Mouse (Mus musculus) lung, postnatal 10 days (tissue): Measurements from ENCODE around the gene Tyw5.
A peak's percentile ranks its signal among the peaks of the same experiment; 100 is the strongest.

ENCODE experiments used
- DNase-seq: peaks from one replicate; pipeline ENCODE4 v3.0.0; 2021

The Tyw5 gene

DNA sequence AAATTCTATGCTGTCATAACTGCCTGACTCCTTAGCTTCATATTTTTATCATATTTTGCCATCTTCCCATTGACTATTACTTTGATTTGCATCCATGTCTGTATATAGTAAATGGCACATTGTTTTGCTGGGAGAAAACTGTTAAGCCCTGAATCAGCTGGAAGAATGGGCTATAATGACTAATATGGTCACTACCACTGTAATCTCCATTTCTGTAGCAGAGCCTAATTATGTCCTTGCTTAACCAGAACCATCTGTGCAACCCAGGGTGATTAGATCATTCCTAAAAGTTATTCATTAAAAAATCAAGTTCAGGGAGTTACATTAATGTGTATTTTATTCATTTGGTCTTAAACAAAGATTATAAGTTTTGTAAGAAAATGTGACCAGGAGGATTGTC is 20.4 kb downstream of the Tyw5 start:
- DNase-seq, result no peak

DNA sequence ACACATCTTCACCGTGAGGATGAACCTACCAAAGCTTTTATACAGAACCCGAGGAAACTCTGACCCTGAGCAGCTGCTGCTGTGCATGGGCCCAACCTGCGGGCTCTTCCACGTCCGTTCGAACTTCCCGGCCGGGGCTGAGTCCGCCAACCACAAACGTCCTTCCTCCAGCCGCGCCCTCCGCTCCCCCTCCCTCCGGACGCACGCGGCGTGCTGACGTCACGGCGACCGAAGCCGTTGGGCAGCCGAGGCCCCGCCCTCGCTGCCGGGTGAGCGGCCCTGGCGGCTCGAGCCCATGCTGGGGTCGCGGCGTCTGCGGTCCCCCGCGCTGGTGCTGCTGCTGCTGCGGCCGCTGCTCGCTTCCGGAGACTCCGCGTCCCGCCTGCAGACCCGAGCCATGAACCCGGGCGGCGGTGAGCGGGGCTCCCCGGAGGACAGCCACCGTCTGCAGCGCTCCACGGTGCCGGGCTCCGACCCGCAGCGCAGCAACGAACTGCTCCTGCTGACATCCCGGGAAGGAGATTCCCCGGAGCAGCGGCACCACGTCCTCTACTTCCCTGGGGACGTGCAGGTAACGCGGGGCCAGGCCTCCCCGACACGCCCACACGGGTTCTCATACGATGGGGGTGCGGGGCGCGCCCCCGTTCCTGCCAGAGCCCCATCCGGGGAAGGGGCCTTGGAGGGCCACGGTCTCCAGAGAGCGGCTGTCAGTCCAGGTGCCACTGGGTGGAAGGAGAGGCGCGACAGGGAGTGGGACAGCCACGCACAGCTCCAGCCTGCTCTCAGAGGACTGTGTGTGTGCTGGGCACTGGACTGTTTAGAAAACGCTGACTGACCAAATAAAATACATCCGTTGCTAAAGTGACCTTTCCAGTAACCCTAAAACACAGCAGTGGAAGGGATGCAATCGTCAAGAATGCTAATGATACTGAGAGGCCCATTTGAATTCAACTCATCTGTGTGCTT is 29.2 kb downstream of the Tyw5 start, which contains the start of gene 1700066M21Rik:
Gene 1700066M21Rik (plus strand): TSS at position 245 of the 966 bp plus-strand sequence.
- DNase-seq, result peak; percentile 96

DNA sequence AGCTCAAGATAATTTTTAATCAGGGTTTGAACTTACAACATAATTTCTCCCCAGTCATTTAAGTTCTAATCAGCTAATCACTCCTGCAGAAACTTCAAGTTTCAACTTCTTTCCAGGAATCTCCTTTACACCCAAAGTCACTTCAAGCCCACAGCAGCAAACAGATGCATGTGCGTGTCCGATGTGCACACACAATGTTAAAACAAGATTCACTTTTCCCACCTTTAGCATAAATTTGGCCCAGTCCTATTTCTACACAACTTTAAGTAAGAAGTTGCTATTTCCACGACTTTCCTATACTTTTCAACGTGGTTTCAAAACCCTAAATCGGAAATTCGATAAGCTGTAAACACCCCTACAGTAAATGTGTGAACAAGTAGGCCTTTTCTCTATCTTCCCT is 30.1 kb downstream of the Tyw5 start:
- no peak for DNase-seq

DNA sequence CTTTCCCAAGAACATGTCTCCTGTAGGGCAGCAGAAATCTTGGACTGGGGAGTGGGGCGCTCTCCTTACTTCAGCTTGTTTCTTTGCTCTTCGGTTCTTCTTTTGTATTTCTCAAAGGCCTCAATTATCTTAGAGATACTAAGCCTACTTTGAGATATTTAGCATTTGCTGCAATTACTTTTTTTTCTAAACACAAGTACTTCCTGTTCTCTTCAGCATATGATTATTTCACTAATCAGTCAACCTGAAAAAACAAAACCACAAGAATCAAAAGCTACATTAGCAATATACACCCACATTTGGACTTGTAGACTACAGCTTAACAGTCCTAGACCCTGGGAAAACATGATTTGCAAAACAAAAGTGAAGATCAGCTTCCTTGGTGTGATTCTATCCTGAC is 31.6 kb downstream of the Tyw5 start:
- no peak for DNase-seq

DNA sequence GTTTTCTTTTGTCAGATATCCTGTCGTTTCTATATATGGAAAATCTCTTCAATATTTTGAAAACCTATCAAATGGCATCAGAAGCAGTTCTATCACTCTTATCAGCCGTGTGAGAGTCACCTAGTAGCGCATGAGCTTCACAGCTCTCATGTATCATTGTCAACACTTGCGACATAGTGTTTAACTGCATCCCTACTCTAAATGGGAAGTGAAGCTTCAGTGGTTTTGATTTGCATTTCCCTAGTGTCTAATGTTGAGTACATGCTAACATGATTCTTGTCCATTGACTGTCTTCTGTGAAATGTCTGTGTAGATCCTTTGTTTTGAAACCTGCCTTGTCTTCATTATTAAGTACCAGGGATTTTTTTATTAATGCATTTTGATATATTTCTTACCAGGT is 36.5 kb downstream of the Tyw5 start:
- no peak for DNase-seq

DNA sequence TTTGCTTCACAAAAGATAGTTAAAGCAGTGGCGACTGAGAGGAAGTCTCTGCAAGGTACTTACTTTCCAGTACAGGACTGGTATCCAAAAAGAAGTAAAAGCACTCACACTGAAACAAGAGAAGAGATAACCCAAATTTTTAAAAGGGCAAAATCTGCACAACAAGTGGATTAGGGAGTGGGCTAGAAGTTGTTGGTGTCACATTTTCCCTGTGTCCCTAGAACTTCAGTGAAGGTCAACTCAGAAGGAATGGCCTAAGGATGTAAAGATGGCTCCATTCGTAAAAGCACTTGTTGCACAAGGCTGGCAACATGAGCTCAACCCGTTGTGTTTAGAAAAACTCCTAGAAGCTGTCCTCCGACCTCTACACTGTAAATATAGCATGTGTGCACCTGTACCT is 37.8 kb downstream of the Tyw5 start:
- no peak for DNase-seq

DNA sequence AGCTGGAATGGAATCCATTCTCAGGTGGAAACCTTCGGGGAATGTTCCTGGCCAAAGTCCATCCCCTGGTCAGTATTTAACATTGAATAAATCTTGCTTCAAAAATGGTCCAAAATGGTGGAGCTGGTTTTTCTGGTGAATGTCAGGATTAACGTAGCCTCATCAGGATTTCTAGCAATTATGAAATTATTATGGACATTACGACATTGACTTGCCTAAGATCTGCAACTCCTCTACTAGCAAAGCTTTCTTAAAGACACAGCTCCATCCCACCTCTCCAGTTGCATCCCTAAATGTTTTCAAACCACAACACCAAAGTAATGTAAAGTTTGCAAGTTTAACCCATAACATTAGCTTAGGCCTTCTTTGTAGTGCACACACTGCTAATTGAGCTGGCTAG is 39.5 kb downstream of the Tyw5 start:
- no peak for DNase-seq

DNA sequence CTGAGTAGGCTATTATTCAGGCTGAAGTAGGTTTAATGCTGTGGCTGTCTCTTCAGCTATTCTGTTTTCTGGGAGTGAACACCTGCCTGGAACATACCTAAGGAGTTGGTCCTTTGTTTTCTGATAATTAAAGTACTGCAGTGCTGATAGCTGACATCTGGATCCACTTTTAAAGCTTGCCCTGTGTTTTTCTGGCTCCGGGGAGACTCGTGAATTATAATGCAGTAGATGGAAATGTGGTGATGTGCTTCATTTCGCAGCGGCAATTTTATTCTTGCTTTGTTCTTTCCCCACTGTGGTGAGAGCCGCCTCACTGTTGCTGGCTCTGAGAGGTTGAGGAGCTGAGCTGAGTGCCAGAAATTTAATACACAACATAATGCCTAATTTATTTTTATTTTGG is 48.4 kb downstream of the Tyw5 start:
- no peak for DNase-seq

DNA sequence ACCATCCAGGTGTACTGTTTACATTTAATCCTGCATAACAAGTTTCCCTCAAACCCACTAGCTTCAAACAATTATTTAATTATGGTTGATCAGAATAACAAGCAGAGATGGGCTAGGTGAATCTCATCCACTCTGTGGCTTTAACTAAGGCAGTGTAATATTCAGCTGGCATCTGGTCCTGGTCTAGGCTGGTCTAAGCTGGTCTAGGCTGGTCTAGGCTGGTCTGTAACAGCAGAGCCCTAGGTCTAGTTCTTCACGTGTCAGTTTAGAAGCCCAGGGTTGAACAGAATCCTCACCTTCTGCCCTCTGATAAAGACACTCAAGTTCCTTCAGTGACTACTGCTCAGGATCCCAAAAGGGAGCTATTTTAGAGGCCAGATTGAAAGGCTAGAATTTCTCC is 55.0 kb downstream of the Tyw5 start:
- no peak for DNase-seq

DNA sequence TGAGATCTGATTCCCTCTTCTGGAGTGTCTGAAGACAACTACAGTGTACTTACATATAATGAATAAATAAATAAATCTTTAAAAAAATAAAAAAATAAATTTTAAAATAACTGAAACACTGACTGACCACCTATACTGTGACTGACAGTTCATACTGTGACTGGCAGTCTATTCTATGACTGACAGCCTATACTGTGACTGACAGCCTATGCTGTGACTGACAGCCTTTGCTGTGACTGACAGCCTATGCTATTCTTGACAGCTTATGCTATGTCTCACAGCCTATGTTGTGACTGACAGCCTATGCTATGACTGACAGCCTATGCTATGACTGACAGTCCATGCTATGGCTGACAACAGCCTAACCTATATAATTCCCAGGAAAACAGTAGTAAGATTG is 59.4 kb downstream of the Tyw5 start:
- no peak for DNase-seq

DNA sequence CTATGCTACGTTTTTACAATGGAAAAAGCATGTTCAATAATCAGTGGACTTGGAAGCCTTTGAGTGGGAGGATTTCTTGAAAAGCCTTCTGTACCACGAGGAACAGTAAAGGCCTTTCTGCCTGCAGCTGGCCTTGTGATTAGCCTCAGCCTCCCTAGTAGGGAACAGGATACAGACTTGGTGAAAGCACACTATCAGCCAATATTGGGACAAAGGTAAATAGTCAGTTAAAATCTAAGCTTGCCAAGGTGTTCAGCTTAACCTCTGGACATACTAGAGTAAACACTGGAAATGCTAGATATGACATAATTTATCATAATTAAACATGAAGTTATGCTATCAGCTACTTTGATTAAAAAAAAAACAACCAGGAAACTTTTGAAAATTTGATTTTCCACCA is 65.7 kb downstream of the Tyw5 start:
- no peak for DNase-seq

DNA sequence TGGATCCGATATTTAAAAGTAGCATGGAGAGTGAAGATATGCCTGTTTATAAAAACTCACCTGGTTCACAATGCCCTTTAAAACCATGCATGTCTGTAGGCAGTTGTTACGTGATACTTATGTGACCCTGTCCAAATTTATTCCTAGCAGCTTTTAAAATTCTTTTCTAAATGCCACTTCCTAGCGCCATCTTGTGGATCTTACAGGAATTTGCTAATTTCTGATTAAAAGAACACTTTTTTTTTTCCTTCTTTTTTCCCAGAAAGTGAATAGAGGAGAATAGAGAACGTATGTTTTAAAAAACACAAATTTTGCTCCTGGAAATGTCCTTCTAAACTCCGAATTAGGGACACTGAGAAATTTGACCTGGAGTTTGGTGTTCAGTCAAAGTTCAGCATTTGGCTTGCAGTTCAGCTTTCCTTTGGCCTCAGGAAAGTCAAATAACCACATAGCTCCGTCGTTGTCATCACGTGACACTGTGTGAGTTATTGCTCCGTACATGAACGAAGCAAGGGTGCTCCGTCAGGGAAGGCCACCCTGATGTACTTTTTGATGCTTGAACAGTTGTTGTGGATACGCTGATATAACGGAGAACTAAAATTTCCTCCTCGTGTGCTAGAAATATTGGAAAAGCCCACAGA is 67.6 kb downstream of the Tyw5 start:
- DNase-seq, result peak; percentile 10
